Mouse (Mus musculus) megakaryocyte, embryonic 14.5 days (primary cell): ENCODE data around the gene Setdb1.

ENCODE experiments used
- FLI1 ChIP-seq: IDR thresholded peaks from 2 replicates; pipeline ENCODE4 v1.6.1; 2012; ENCODE audit warnings: low read length, inconsistent platforms, mixed read lengths
- GATA1 ChIP-seq: IDR thresholded peaks from 3 replicates; pipeline ENCODE4 v1.6.1; 2012; ENCODE audit warnings: mixed read lengths, low read length, inconsistent platforms, borderline replicate concordance

DNA sequence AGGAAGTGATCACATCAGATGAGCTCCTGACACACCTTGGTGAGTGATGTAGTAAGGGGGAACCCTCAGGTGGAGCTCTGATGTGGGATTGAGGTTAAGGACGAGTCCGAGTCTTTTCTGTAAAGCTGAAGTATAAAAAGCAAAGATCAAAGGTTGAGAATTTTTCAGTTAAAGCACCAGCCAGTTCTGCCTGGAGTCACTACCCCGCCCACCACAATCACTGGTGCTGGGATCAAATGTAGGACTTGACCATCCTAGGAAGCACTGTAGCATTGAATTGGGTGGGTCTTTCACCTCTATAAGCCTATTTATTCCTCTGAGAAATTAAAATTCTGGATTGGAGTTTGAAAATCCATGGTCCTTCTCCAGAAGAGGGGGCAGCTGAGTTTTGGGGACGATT, 66.0 kb downstream of the Setdb1 start:
- TF ChIP-seq GATA1 (no peak), FLI1 (no peak)
